Mouse (Mus musculus): ENCODE measurements at regions not wholly inside any gene's neighbourhood (a gene's known extent, or its start where the extent isn't known, plus 50 kb on each side); places are given as distances from the start of the nearest gene placed in this dataset.

- peak in 1 of 2 experiments; percentile 42; a peak in 2 of 4 replicates for ATAC-seq (replicated peaks in 1 of 2; ENCODE audit: insufficient read depth in 1 of 2, low FRiP score in 2 of 2, low TSS enrichment in 1 of 2, low read depth in 1 of 2, poor library complexity in 2 of 2, severe bottlenecking in 2 of 2)
Measured at GRCm38 (mm10) chr9:31610212-31610611, 145.9 kb upstream of the Tmem45b start.

- ATAC-seq (replicated peaks in 1 of 2; ENCODE audit: insufficient read depth in 1 of 2, low FRiP score in 2 of 2, low TSS enrichment in 1 of 2, low read depth in 1 of 2, poor library complexity in 2 of 2, severe bottlenecking in 2 of 2): no peak
Measured at GRCm38 (mm10) chr9:31609731-31610130, 145.5 kb upstream of the Tmem45b start.

DNA sequence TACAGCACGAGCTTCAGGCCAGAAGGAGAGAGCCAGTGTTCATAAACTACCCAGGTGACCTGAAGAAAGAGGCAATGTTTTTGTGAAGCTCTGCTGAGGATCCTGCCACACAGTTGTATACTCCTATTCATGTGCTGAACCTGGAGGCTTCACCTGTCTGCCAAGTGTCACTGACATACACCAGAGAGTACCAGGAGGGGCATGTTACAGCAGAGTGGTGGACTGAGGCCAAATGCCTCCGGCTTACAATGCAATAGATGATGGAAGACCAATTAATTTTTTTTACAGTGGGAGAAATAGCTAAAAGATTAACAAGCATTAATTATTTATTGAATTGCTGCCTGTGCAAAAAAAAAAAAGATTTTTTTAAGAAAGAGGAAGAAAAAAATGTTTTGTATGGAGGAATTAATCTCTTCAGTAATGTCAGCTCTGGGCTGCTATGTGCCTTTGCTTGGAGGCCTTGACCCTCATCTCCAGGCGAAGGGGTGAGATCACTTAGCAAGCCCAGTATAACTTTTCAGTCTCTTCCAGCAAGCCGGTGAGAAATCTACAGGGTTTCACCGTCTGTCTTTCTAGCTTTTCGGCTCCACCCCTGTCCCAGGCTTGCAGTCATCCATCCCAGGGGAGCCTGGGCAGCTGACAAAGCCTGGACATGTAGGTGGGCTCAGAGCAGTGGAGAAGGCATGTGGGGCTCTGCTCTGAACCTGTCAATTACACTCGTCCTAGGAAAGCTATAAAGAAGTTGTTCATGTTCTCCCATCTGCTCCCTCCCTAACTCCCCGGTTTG is 144.0 kb upstream of the Tmem45b start:
- no peak for ATAC-seq (replicated peaks in 1 of 2; ENCODE audit: insufficient read depth in 1 of 2, low FRiP score in 2 of 2, low TSS enrichment in 1 of 2, low read depth in 1 of 2, poor library complexity in 2 of 2, severe bottlenecking in 2 of 2)

- ATAC-seq (replicated peaks in 1 of 2; ENCODE audit: insufficient read depth in 1 of 2, low FRiP score in 2 of 2, low TSS enrichment in 1 of 2, low read depth in 1 of 2, poor library complexity in 2 of 2, severe bottlenecking in 2 of 2): no peak
Measured at GRCm38 (mm10) chr9:31606936-31607335, 142.7 kb upstream of the Tmem45b start.

DNA sequence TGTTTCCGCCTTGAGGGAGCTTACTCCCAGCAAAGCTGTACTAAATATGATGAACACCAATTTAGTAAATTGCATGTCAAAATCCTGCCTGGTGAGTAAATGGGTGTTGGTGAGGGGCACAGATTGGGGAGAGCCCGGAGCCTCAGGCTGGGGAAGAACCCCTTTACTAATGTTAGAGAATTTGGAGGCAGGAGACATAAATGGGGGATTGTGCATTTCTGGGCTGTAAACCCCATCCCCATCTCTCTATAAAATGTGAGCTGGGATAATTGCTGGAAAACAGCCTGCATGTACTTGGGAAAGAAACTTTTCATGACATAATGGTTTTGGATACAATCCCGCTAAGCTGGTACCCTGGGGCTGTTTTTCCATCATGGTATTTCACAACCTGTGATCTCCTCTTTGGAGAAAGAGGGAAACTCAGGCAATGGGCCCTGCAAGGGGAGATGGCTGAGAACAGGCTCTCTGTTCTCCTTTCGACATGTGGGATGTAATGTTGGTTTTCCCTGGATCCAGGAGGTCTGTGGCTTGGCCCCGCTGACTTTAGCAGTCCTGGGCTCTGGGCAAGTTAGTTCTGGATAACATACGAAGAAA is 140.3 kb upstream of the Tmem45b start:
- no peak for ATAC-seq (replicated peaks in 1 of 2; ENCODE audit: insufficient read depth in 1 of 2, low FRiP score in 2 of 2, low TSS enrichment in 1 of 2, low read depth in 1 of 2, poor library complexity in 2 of 2, severe bottlenecking in 2 of 2)

DNA sequence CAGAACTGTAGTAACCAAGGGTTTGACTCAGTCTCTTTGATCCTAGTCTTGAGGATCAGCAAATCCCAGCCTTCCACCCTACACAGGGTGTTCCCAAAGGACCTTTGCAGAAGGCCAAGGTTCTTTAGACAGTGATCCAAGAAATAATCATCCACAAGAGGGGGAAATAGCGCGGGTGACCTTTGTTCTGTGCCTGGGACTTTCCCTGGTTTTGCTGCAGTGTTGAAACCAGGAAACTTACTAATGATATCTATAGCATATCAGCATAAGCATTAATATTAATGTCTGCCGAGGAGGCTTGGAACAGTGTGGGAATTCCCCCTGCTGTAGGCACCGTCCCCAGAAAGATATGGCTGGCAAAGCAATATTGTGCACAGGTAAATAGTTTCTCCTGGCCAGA is 138.4 kb upstream of the Tmem45b start:
- ATAC-seq (replicated peaks in 1 of 2; ENCODE audit: insufficient read depth in 1 of 2, low FRiP score in 2 of 2, low TSS enrichment in 1 of 2, low read depth in 1 of 2, poor library complexity in 2 of 2, severe bottlenecking in 2 of 2): no peak

DNA sequence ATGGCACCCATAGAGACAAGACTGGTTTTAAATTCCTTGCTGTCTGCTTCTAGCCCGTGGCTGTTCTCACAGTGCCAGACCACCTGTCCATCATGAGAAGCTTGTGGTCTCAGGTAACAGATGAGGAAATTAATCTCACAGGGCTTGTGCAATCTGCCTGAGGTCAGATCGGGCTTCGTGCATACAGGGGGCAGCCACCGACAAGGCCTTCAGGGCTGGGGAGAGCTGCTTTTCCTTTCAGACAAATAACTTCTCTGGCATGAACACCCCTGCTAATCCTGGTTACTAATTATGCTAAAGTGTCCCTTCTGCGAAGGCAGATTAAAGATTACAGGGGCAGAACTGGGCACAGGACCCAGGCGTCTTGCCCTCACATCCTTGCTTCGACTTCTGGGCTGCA is 130.8 kb upstream of the Tmem45b start:
- no peak for ATAC-seq (replicated peaks in 1 of 2; ENCODE audit: insufficient read depth in 1 of 2, low FRiP score in 2 of 2, low TSS enrichment in 1 of 2, low read depth in 1 of 2, poor library complexity in 2 of 2, severe bottlenecking in 2 of 2)

- no peak for ATAC-seq (replicated peaks in 1 of 2; ENCODE audit: insufficient read depth in 1 of 2, low FRiP score in 2 of 2, low TSS enrichment in 1 of 2, low read depth in 1 of 2, poor library complexity in 2 of 2, severe bottlenecking in 2 of 2)
Measured at GRCm38 (mm10) chr9:31587671-31588070, 123.4 kb upstream of the Tmem45b start.

DNA sequence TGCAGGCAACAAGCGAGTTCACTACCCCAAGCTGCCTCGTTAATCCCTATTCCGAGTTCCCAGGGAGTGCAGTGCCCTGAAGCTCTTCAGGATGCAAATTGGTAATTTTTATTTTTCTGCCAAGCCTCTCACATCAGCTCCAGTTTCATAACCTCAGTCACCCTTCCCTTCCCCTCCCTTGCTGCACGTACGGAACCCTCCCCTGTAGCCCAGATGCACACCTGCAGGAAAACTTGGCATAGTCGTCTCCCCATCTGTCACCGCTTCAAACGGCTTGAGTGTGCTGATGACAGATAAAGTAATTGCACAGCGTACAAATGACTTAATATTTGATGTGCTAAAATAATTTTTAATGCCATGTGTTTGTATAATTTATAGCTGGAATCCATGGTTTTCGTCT is 119.7 kb upstream of the Tmem45b start:
- no peak for ATAC-seq (replicated peaks in 1 of 2; ENCODE audit: insufficient read depth in 1 of 2, low FRiP score in 2 of 2, low TSS enrichment in 1 of 2, low read depth in 1 of 2, poor library complexity in 2 of 2, severe bottlenecking in 2 of 2)

DNA sequence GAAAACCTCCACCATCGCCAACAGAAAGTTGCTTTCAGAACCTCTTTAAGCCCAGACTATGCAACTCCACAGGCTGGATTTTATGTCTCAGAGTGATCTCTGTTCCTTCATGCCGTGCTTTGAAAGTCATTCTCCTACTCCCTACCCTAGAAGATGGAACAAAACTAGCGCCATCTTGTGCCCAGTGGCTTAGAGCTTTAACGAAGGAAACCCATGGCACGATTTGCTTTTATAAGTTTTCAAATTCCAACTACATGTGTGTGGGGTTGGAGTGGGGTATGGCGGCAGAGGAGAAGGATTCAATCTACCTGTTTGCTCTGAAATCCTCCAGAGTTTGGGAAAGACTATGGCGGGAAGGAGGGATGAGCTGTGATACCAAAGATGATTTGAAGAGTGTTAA is 118.7 kb upstream of the Tmem45b start:
- ATAC-seq (replicated peaks in 1 of 2; ENCODE audit: insufficient read depth in 1 of 2, low FRiP score in 2 of 2, low TSS enrichment in 1 of 2, low read depth in 1 of 2, poor library complexity in 2 of 2, severe bottlenecking in 2 of 2): no peak

DNA sequence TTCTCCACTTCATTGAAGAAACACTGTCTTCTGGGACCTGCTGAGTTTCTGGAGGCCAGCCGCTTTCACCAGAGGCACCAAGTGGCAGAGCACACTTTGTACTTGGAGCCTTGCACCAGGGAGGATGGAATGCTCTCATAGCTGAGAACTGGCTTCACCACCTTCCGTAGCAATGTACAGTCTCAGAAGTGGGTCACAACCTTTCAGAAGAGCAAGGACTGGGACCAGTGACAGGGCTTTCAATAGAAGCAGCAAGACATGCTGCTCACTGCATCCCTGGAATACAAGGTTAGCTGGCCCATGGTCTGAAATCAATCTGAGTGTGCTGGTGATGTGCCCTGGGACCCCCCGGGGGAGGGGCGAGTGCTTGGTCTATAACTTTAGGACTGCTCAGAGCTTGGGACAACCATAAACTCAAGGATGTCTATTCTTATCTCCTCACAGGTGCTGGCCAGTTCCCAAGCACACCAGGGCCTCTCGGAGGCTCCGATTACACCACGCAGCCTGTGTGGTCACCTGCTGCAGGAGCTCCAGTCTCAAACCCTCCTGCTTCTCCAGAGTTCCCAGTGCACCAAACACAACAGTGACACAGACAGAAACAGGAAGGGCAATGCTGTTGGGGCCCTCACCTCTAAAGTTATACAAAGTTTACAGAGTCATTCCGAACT is 114.4 kb upstream of the Tmem45b start:
- ATAC-seq (replicated peaks in 1 of 2; ENCODE audit: insufficient read depth in 1 of 2, low FRiP score in 2 of 2, low TSS enrichment in 1 of 2, low read depth in 1 of 2, poor library complexity in 2 of 2, severe bottlenecking in 2 of 2): no peak

GRCm38 (mm10) chr9:31577066-31577465 is 112.8 kb upstream of the Tmem45b start:
- ATAC-seq (replicated peaks in 1 of 2; ENCODE audit: insufficient read depth in 1 of 2, low FRiP score in 2 of 2, low TSS enrichment in 1 of 2, low read depth in 1 of 2, poor library complexity in 2 of 2, severe bottlenecking in 2 of 2): no peak

- no peak for ATAC-seq (replicated peaks in 1 of 2; ENCODE audit: insufficient read depth in 1 of 2, low FRiP score in 2 of 2, low TSS enrichment in 1 of 2, low read depth in 1 of 2, poor library complexity in 2 of 2, severe bottlenecking in 2 of 2)
Measured at GRCm38 (mm10) chr9:31567029-31567428, 102.8 kb upstream of the Tmem45b start.

GRCm38 (mm10) chr9:31566257-31567007 is 102.2 kb upstream of the Tmem45b start:
- no peak for ATAC-seq (replicated peaks in 1 of 2; ENCODE audit: insufficient read depth in 1 of 2, low FRiP score in 2 of 2, low TSS enrichment in 1 of 2, low read depth in 1 of 2, poor library complexity in 2 of 2, severe bottlenecking in 2 of 2)

DNA sequence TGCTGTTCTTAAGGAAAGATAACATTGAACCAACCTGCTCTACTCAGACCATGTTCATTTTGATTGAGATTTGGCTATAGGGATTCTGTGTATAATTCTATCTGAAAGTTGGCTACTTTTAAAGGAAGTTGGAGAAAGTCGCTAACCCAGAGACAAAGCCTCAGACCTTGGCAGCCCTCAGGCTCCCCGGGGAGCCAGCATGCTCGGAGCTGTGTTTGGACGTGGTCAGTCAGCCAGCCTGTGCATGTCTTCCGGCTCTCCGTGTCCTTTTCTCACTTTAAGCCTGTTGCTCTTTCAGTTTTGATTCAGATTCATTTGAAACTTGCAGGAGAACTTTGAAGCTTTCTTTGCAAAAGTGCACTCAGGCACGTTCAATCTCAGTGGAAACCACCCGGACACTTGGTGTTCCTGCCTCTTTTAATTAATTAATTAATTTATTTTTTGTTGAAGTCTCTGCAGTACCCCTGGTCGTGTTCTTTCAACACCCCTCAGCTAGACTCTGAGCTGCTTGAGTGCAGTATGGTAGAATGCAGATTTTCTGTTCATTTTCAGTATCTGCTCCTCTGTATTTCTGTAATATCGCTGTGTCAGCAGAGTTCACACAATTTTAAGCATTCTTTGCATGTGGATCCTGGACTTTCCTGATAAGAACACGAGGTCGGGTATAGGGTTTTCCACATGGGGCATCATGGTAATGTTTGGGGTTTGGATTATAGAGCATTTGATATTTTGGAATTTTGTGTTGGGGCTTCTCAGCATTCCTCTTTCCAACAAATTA is 100.9 kb upstream of the Tmem45b start:
- no peak for ATAC-seq (replicated peaks in 1 of 2; ENCODE audit: insufficient read depth in 1 of 2, low FRiP score in 2 of 2, low TSS enrichment in 1 of 2, low read depth in 1 of 2, poor library complexity in 2 of 2, severe bottlenecking in 2 of 2)

GRCm38 (mm10) chr9:31563541-31563940 is 99.3 kb upstream of the Tmem45b start:
- ATAC-seq (replicated peaks in 1 of 2; ENCODE audit: insufficient read depth in 1 of 2, low FRiP score in 2 of 2, low TSS enrichment in 1 of 2, low read depth in 1 of 2, poor library complexity in 2 of 2, severe bottlenecking in 2 of 2): no peak

DNA sequence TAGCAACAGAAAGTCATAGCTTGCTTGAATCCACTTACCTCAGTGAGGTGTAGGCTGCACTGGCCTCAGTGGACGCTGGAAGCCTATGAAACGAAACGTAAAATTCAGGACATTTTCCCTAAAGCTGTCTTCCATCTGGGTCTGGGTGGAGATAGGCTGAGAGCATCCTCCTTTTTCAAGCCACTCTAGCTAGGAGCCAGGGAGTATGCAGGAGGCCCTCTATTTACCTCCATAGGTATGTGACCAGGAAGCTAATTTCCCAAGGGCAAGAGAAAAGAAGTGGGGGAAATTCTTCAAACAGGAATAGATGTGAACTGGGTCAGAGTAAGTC is 95.9 kb upstream of the Tmem45b start:
- ATAC-seq (replicated peaks in 1 of 2; ENCODE audit: insufficient read depth in 1 of 2, low FRiP score in 2 of 2, low TSS enrichment in 1 of 2, low read depth in 1 of 2, poor library complexity in 2 of 2, severe bottlenecking in 2 of 2): no peak

Data from hematopoietic stem cell, adult 5-6 weeks (primary cell).